Mouse (Mus musculus) limb, embryonic 14.5 days (tissue): ENCODE measurements around the gene Col28a1. TPM values are rescaled to one million over a fixed set of nuclear protein-coding genes. Genes with fewer than 3 reads are reported as not detected.

Experiments
- ATAC-seq: fragments of 200-750 bp; cut with Nextera tagmentation; 2 replicates; pipeline ENCODE4 v1.8.0; 2017; ENCODE audit warnings: low read depth, moderate number of reproducible peaks, moderate TSS enrichment; ENCODE audit not compliant: low FRiP score
- DNase-seq: peaks from one replicate; pipeline ENCODE4 v3.0.0-alpha.2; 2015; ENCODE audit warnings: low spot score
- H3K27ac ChIP-seq: fragments of 300-500 bp; sonication (generic); replicated peaks from 2 replicates; pipeline ENCODE4 v1.5.1; 2014; ENCODE audit warnings: low read depth, mild to moderate bottlenecking, low read length, moderate library complexity, mixed read lengths
- H3K27me3 ChIP-seq: fragments of 300-500 bp; sonication (generic); 2 replicates; pipeline ENCODE4 v1.6.1; 2014; ENCODE audit warnings: low read length, mixed read lengths; ENCODE audit not compliant: control insufficient read depth, insufficient read depth
- H3K36me3 ChIP-seq: fragments of 300-500 bp; sonication (generic); 2 replicates; pipeline ENCODE4 v1.6.1; 2014; ENCODE audit warnings: mild to moderate bottlenecking, low read length, moderate library complexity, mixed read lengths; ENCODE audit not compliant: control insufficient read depth, insufficient read depth
- H3K4me1 ChIP-seq: fragments of 300-500 bp; sonication (generic); 2 replicates; pipeline ENCODE4 v1.6.1; 2014; ENCODE audit warnings: antibody characterized with exemption, low read length, mixed read lengths; ENCODE audit not compliant: control insufficient read depth, insufficient read depth
- H3K4me2 ChIP-seq: fragments of 300-500 bp; sonication (generic); replicated peaks from 2 replicates; pipeline ENCODE4 v1.6.1; 2014; ENCODE audit warnings: low read depth, mild to moderate bottlenecking, low read length, moderate library complexity; ENCODE audit not compliant: severe bottlenecking
- H3K4me3 ChIP-seq: fragments of 300-500 bp; sonication (generic); replicated peaks from 2 replicates; pipeline ENCODE4 v1.5.1; 2014; ENCODE audit warnings: low read length
- H3K9ac ChIP-seq: fragments of 300-500 bp; sonication (generic); 2 replicates; pipeline ENCODE4 v1.6.1; 2014; ENCODE audit warnings: mild to moderate bottlenecking, low read depth, low read length, moderate library complexity; ENCODE audit not compliant: severe bottlenecking
- H3K9me3 ChIP-seq: fragments of 300-500 bp; sonication (generic); 2 replicates; pipeline ENCODE4 v1.6.1; 2016; ENCODE audit warnings: low read length; ENCODE audit not compliant: control insufficient read depth
- POLR2A ChIP-seq: fragments of 200-500 bp; IDR thresholded peaks from 2 replicates; pipeline ENCODE4 v1.8.0; 2012; ENCODE audit warnings: inconsistent platforms, mild to moderate bottlenecking, moderate library complexity, borderline replicate concordance; ENCODE audit not compliant: insufficient read depth, insufficient read length; ENCODE audit errors: extremely low read depth
- WGBS: fragments of 180-500 bp; shearing (Covaris S2); extraction: QIAGEN DNeasy Blood & Tissue Kit; methylation state at CpG from one replicate; pipeline ENCODE4 v1.1.7; 2014; 5-methylcytosine and 5-hydroxymethylcytosine counted together
- polyA plus RNA-seq, 2 experiments: library from polyadenylated mRNA; depleted of rRNA in 1 of 2; stranded (reverse) in 1 of 2; unstranded in 1 of 2; fragments of >200 nt; fragmentation: Nextera tagmentation in 1 of 2; extraction: Ambion mirVana in 1 of 2; gene quantifications; 2 replicates each; pipeline versions ENCODE4 v1.2.1 to v1.2.3; 2012 to 2014

Col28a1 gene
- polyA plus RNA-seq, 2 experiments, result 0.28 to 0.49 TPM

GRCm38 (mm10) chr6:8209047-8209865 is 16.8 kb upstream of the Col28a1 start, which contains the start of gene Mios:
TSS of gene Mios (plus strand) at chr6:8209222.
- DNase-seq, result peak; percentile 82
- WGBS, result under 1% methylated on average over 57 of the region's 90 CpGs
- Histone ChIP-seq H3K36me3 (peaks cover 1% of the 10 kb centered on the region; the same call in 1 of the 2 replicates), H3K4me1 (peaks cover 8% of the 10 kb centered on the region), H3K27me3 (no peaks in the 10 kb centered on the region), H3K4me2 (peak within 1 kb of the TSS; percentile 54), H3K9me3 (no peaks in the 10 kb centered on the region), H3K27ac (peak within 1 kb of the TSS; percentile 92), H3K4me3 (peak within 1 kb of the TSS; percentile 91), H3K9ac (peak within 1 kb of the TSS; percentile 94)
- peak; percentile 95 for ATAC-seq
- 0 out of 2 replicates have a peak, but pooled peaks have one; percentile 13 for TF ChIP-seq POLR2A

GRCm38 (mm10) chr6:8189917-8190316 is 2.5 kb downstream of the Col28a1 start:
- no peaks in the 10 kb centered on the region for H3K4me1 ChIP-seq
- no peaks in the 10 kb centered on the region for H3K9me3 ChIP-seq
- no peaks in the 10 kb centered on the region for H3K36me3 ChIP-seq
- DNase-seq (no peak), ATAC-seq (no peak)
- H3K27me3 ChIP-seq, result no peaks in the 10 kb centered on the region
- no peak for TF ChIP-seq POLR2A
- H3K4me3 ChIP-seq, result no peak overlapping the region
- no peak overlapping the region for H3K27ac ChIP-seq
- H3K9ac ChIP-seq, result no peak overlapping the region
- no peak overlapping the region for H3K4me2 ChIP-seq
- 63% methylated on average over 3 of the region's 3 CpGs for WGBS

GRCm38 (mm10) chr6:8188599-8189233 is 3.7 kb downstream of the Col28a1 start:
- no peak for ATAC-seq
- H3K4me2 ChIP-seq, result no peak overlapping the region
- no peak overlapping the region for H3K4me3 ChIP-seq
- H3K9me3 ChIP-seq, result no peaks in the 10 kb centered on the region
- DNase-seq, result peak; percentile 36
- no peaks in the 10 kb centered on the region for H3K36me3 ChIP-seq
- no peak overlapping the region for H3K27ac ChIP-seq
- WGBS, result 88% methylated on average over 3 of the region's 3 CpGs
- no peak overlapping the region for H3K9ac ChIP-seq
- H3K4me1 ChIP-seq, result no peaks in the 10 kb centered on the region
- TF ChIP-seq POLR2A, result no peak
- H3K27me3 ChIP-seq, result no peaks in the 10 kb centered on the region

GRCm38 (mm10) chr6:8178397-8178941 is 13.9 kb downstream of the Col28a1 start:
- no peak overlapping the region; the same call in 1 of the 2 replicates for H3K27ac ChIP-seq
- WGBS, result 39% methylated on average over 10 of the region's 10 CpGs
- peaks cover 8% of the 10 kb centered on the region; the same call in 1 of the 2 replicates for H3K4me1 ChIP-seq
- no peak overlapping the region for H3K9ac ChIP-seq
- no peak overlapping the region; the same call in 1 of the 2 replicates for H3K4me2 ChIP-seq
- DNase-seq, result peak; percentile 44
- no peak for ATAC-seq
- no peaks in the 10 kb centered on the region for H3K9me3 ChIP-seq
- H3K27me3 ChIP-seq, result no peaks in the 10 kb centered on the region
- no peak for TF ChIP-seq POLR2A
- H3K4me3 ChIP-seq, result no peak overlapping the region
- H3K36me3 ChIP-seq, result no peaks in the 10 kb centered on the region

GRCm38 (mm10) chr6:8176116-8176515 is 16.3 kb downstream of the Col28a1 start:
- TF ChIP-seq POLR2A, result no peak
- ATAC-seq (no peak), DNase-seq (no peak)
- no peak overlapping the region for H3K4me2 ChIP-seq
- H3K9me3 ChIP-seq, result no peaks in the 10 kb centered on the region
- WGBS, result 71% methylated on average over 2 of the region's 2 CpGs
- peaks cover 8% of the 10 kb centered on the region; the same call in 1 of the 2 replicates for H3K4me1 ChIP-seq
- H3K27me3 ChIP-seq, result no peaks in the 10 kb centered on the region
- H3K36me3 ChIP-seq, result no peaks in the 10 kb centered on the region
- H3K4me3 ChIP-seq, result no peak overlapping the region
- no peak overlapping the region for H3K27ac ChIP-seq
- H3K9ac ChIP-seq, result no peak overlapping the region
